Mouse (Mus musculus) intestine, postnatal 0 days (tissue): ENCODE data around the gene Ercc6. TPM values are rescaled to one million over a fixed set of nuclear protein-coding genes. Genes with fewer than 3 reads are reported as not detected.

Source experiments
- ATAC-seq: fragments of 200-750 bp; cut with Nextera tagmentation; 2 replicates; pipeline ENCODE4 v1.8.0; 2017; ENCODE audit warnings: mild to moderate bottlenecking, moderate TSS enrichment, moderate library complexity
- H3K27ac ChIP-seq: fragments of 300-500 bp; sonication (generic); 2 replicates; pipeline ENCODE4 v1.5.1; 2014; ENCODE audit warnings: mild to moderate bottlenecking, low read depth, low read length, moderate library complexity
- H3K27me3 ChIP-seq: fragments of 300-500 bp; sonication (generic); replicated peaks from 2 replicates; pipeline ENCODE4 v1.6.1; 2014; ENCODE audit warnings: low read length, mixed read lengths; ENCODE audit not compliant: control insufficient read depth, insufficient read depth
- H3K36me3 ChIP-seq: fragments of 300-500 bp; sonication (generic); 2 replicates; pipeline ENCODE4 v1.6.1; 2014; ENCODE audit warnings: mild to moderate bottlenecking, moderate library complexity; ENCODE audit not compliant: control insufficient read depth, insufficient read depth
- H3K4me1 ChIP-seq: fragments of 300-500 bp; sonication (generic); replicated peaks from 2 replicates; pipeline ENCODE4 v1.6.1; 2014; ENCODE audit warnings: antibody characterized with exemption, low read length, mixed read lengths; ENCODE audit not compliant: control insufficient read depth, insufficient read depth
- H3K4me2 ChIP-seq: fragments of 300-500 bp; sonication (generic); replicated peaks from 2 replicates; pipeline ENCODE4 v1.6.1; 2014; ENCODE audit warnings: low read depth, mild to moderate bottlenecking, moderate library complexity
- H3K4me3 ChIP-seq: fragments of 300-500 bp; sonication (generic); 2 replicates; pipeline ENCODE4 v1.5.1; 2014; ENCODE audit warnings: low read depth, low read length
- H3K9ac ChIP-seq: fragments of 300-500 bp; sonication (generic); 2 replicates; pipeline ENCODE4 v1.6.1; 2014; ENCODE audit warnings: mild to moderate bottlenecking, low read depth, low read length
- H3K9me3 ChIP-seq: fragments of 300-500 bp; sonication (generic); 2 replicates; pipeline ENCODE4 v1.6.1; 2016; ENCODE audit warnings: mixed run types; ENCODE audit not compliant: control insufficient read depth
- CTCF ChIP-seq: sonication (generic); IDR thresholded peaks from 2 replicates; pipeline ENCODE4 v1.5.1; 2016; ENCODE audit warnings: low read depth, mild to moderate bottlenecking, control low read depth, antibody characterized with exemption, moderate library complexity
- WGBS: fragments of 180-500 bp; shearing (Covaris S2); extraction: QIAGEN DNeasy Blood & Tissue Kit; methylation state at CpG from one replicate; pipeline ENCODE4 v1.1.7; 2014; 5-methylcytosine and 5-hydroxymethylcytosine counted together
- polyA plus RNA-seq: library from polyadenylated mRNA; unstranded; fragments of >200 nt; fragmentation: Nextera tagmentation; extraction: Ambion mirVana; gene quantifications from 2 replicates; pipeline ENCODE4 v1.2.1, GENCODE M21; 2015

Gene Ercc6
- polyA plus RNA-seq, 1 experiment from 2014 or later, result 7.7 TPM

- WGBS, result 82% methylated on average over 14 of the region's 14 CpGs
These were observed 12.8 kb downstream of the Ercc6 start for GRCm38 (mm10) chr14:32525996-32526705.

GRCm38 (mm10) chr14:32527211-32527610 is 13.9 kb downstream of the Ercc6 start:
- no peak for ATAC-seq
- 96% methylated on average over 9 of the region's 9 CpGs for WGBS
- Histone ChIP-seq H3K4me2 (no peak overlapping the region), H3K9me3 (no peaks in the 10 kb centered on the region), H3K4me1 (no peaks in the 10 kb centered on the region), H3K27me3 (no peaks in the 10 kb centered on the region), H3K4me3 (no peak overlapping the region), H3K9ac (no peak overlapping the region), H3K27ac (no peak overlapping the region), H3K36me3 (peaks cover 35% of the 10 kb centered on the region)
- TF ChIP-seq CTCF, result no peak

More at GRCm38 (mm10) chr14:32525996-32526705, 12.8 kb downstream of the Ercc6 start:
- peaks cover 43% of the 10 kb centered on the region for H3K36me3 ChIP-seq
- H3K27ac ChIP-seq, result no peak overlapping the region
- H3K4me1 ChIP-seq, result no peaks in the 10 kb centered on the region
- H3K4me2 ChIP-seq, result no peak overlapping the region
- H3K4me3 ChIP-seq, result no peak overlapping the region
- no peak for ATAC-seq
- no peaks in the 10 kb centered on the region for H3K9me3 ChIP-seq
- H3K9ac ChIP-seq, result no peak overlapping the region
- H3K27me3 ChIP-seq, result no peaks in the 10 kb centered on the region
- TF ChIP-seq CTCF, result peak; percentile 22

- no peak overlapping the region for H3K9ac ChIP-seq
- peaks cover 30% of the 10 kb centered on the region for H3K36me3 ChIP-seq
- no peak for TF ChIP-seq CTCF
- H3K9me3 ChIP-seq, result no peaks in the 10 kb centered on the region
- 89% methylated on average over 7 of the region's 7 CpGs for WGBS
- no peak for ATAC-seq
- H3K4me1 ChIP-seq, result no peaks in the 10 kb centered on the region
- no peaks in the 10 kb centered on the region for H3K27me3 ChIP-seq
- no peak overlapping the region for H3K27ac ChIP-seq
- H3K4me3 ChIP-seq, result no peak overlapping the region
- H3K4me2 ChIP-seq, result no peak overlapping the region
These were observed 15.7 kb downstream of the Ercc6 start for GRCm38 (mm10) chr14:32529036-32529435.

GRCm38 (mm10) chr14:32530896-32531295 is 17.6 kb downstream of the Ercc6 start:
- ATAC-seq, result no peak
- H3K27ac ChIP-seq, result no peak overlapping the region
- WGBS, result 19% methylated on average over 2 of the region's 2 CpGs
- no peak overlapping the region for H3K9ac ChIP-seq
- no peak overlapping the region for H3K4me2 ChIP-seq
- no peaks in the 10 kb centered on the region for H3K27me3 ChIP-seq
- H3K4me1 ChIP-seq, result no peaks in the 10 kb centered on the region
- H3K36me3 ChIP-seq, result peaks cover 38% of the 10 kb centered on the region
- H3K4me3 ChIP-seq, result no peak overlapping the region
- H3K9me3 ChIP-seq, result no peaks in the 10 kb centered on the region
- TF ChIP-seq CTCF, result peak; percentile 90

- WGBS, result 80% methylated on average over 3 of the region's 3 CpGs
- ATAC-seq, result no peak
These were observed 18.1 kb downstream of the Ercc6 start for GRCm38 (mm10) chr14:32531371-32531770.

GRCm38 (mm10) chr14:32532381-32533147 is 19.2 kb downstream of the Ercc6 start:
- Histone ChIP-seq H3K9ac (no peak overlapping the region), H3K27ac (no peak overlapping the region), H3K4me1 (no peaks in the 10 kb centered on the region), H3K36me3 (peaks cover 29% of the 10 kb centered on the region), H3K4me3 (no peak overlapping the region), H3K4me2 (no peak overlapping the region), H3K9me3 (no peaks in the 10 kb centered on the region), H3K27me3 (no peaks in the 10 kb centered on the region)
- 70% methylated on average over 7 of the region's 7 CpGs for WGBS
- TF ChIP-seq CTCF, result no peak
- ATAC-seq, result no peak

More at GRCm38 (mm10) chr14:32531371-32531770, 18.1 kb downstream of the Ercc6 start:
- H3K4me2 ChIP-seq, result no peak overlapping the region
- no peak overlapping the region for H3K27ac ChIP-seq
- peaks cover 35% of the 10 kb centered on the region for H3K36me3 ChIP-seq
- H3K4me3 ChIP-seq, result no peak overlapping the region
- no peak overlapping the region for H3K9ac ChIP-seq
- TF ChIP-seq CTCF, result no peak
- H3K9me3 ChIP-seq, result no peaks in the 10 kb centered on the region
- no peaks in the 10 kb centered on the region for H3K4me1 ChIP-seq
- no peaks in the 10 kb centered on the region for H3K27me3 ChIP-seq
